Mouse (Mus musculus) C2C12 (cell line): ENCODE data around the gene Caly. TPM values are rescaled to one million over a fixed set of nuclear protein-coding genes. Genes with fewer than 3 reads are reported as not detected.

Experiments used
- H3K27me3 ChIP-seq: one replicate; pipeline ENCODE4 v1.6.1; 2011; ENCODE audit not compliant: control insufficient read depth, insufficient read depth, insufficient read length
- H3K36me3 ChIP-seq: one replicate; pipeline ENCODE4 v1.6.1; 2011; ENCODE audit not compliant: control insufficient read depth, insufficient read depth
- H3K4me3 ChIP-seq: one replicate; pipeline ENCODE4 v1.5.1; 2011; ENCODE audit warnings: mild to moderate bottlenecking, control low read depth; ENCODE audit not compliant: poor library complexity, insufficient read depth, severe bottlenecking
- H3K79me2 ChIP-seq: one replicate; pipeline ENCODE4 v1.6.1; 2011; ENCODE audit not compliant: control insufficient read depth, insufficient read depth
- H3K79me3 ChIP-seq: one replicate; pipeline ENCODE4 v1.6.1; 2011; ENCODE audit warnings: low read depth, control low read depth
- H3ac ChIP-seq: one replicate; pipeline ENCODE3; 2011; ENCODE audit warnings: low read depth; ENCODE audit not compliant: control insufficient read depth, insufficient read length
- MYOD1 ChIP-seq: IDR thresholded peaks from one replicate; pipeline ENCODE4 v1.6.1; 2011; ENCODE audit warnings: low read depth; ENCODE audit not compliant: control insufficient read depth, insufficient read length
- polyA plus RNA-seq: library from polyadenylated mRNA; unstranded; fragments of >200 nt; fragmentation: generic; extraction: Trizol; gene quantifications from one replicate; pipeline ENCODE4 v1.2.1, GENCODE M21; 2012; ENCODE audit warnings: missing spikeins

Caly gene
- polyA plus RNA-seq, 1 experiment = not detected

DNA sequence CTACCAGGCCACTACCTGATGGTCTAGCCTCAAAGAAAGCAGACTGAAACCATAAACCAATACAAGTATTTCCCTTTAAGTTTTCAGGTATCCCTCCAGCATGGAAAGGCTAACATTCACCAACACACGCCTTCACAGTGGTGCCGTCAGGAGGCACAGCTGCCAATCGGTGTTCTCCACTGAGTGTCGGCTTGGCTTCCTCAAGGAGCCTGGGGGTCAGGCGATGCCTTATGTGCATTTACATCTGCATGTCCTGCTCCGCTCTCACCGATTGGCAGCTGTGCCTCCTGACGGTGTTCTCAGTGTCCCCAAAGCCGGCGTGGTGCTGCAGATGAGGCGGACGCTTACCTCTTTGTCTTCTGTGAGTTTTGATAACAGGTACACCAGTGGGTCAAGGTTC lies 50.6 kb downstream of the Caly start:
- no peaks in the 10 kb centered on the region for H3K27me3 ChIP-seq
- peaks cover 30% of the 10 kb centered on the region for H3K79me2 ChIP-seq
- no peak overlapping the region for H3K4me3 ChIP-seq
- peaks cover 43% of the 10 kb centered on the region for H3K36me3 ChIP-seq
- H3ac ChIP-seq = no peak overlapping the region
- TF ChIP-seq MYOD1 = no peak
- H3K79me3 ChIP-seq = peaks cover 18% of the 10 kb centered on the region

Other genes starting within 250 kb of the Caly start
- gene Adgra1, start 248.4 kb downstream of the Caly start, polyA plus RNA-seq = 0.14 TPM
- gene Kndc1, start 187.9 kb downstream of the Caly start, polyA plus RNA-seq = not detected
- not detected for gene Utf1, start 138.8 kb downstream of the Caly start, polyA plus RNA-seq
- gene 6430531B16Rik, start 103.8 kb downstream of the Caly start, polyA plus RNA-seq = 0.08 TPM
- gene Adam8, start 90.0 kb downstream of the Caly start, polyA plus RNA-seq = 3.7 TPM
- 55.8 TPM for gene Zfp511, start 46.2 kb downstream of the Caly start, polyA plus RNA-seq
- gene Tubgcp2, start 45.9 kb downstream of the Caly start, polyA plus RNA-seq = 31.7 TPM
- gene Msx3, start 33.5 kb downstream of the Caly start, polyA plus RNA-seq = 0.01 TPM
- not detected for gene Prap1, start 10.8 kb upstream of the Caly start, polyA plus RNA-seq
- gene Fuom, start 19.9 kb upstream of the Caly start, polyA plus RNA-seq = 21.5 TPM
- gene Paox, start 33.3 kb upstream of the Caly start, polyA plus RNA-seq = 10.1 TPM
- gene Echs1, start 33.9 kb upstream of the Caly start, polyA plus RNA-seq = 149 TPM
- gene Mtg1, start 55.0 kb upstream of the Caly start, polyA plus RNA-seq = 16.9 TPM
- gene Sprn, start 72.3 kb upstream of the Caly start, polyA plus RNA-seq = not detected
- gene Olfr522, start 82.2 kb upstream of the Caly start, polyA plus RNA-seq = not detected
- not detected for gene Olfr523, start 90.7 kb upstream of the Caly start, polyA plus RNA-seq
- not detected for gene Olfr524, start 123.4 kb upstream of the Caly start, polyA plus RNA-seq
- gene Cd163l1, start 135.7 kb upstream of the Caly start, polyA plus RNA-seq = not detected
- gene 5830411N06Rik, start 164.7 kb upstream of the Caly start, polyA plus RNA-seq = not detected
- gene Olfr525, start 238.3 kb upstream of the Caly start, polyA plus RNA-seq = not detected